Mouse (Mus musculus) megakaryocyte, embryonic 14.5 days (primary cell): ENCODE data around the gene Cdc42bpa.

Source experiments
- FLI1 ChIP-seq: IDR thresholded peaks from 2 replicates; pipeline ENCODE4 v1.6.1; 2012; ENCODE audit warnings: low read length, inconsistent platforms, mixed read lengths
- GATA1 ChIP-seq: IDR thresholded peaks from 3 replicates; pipeline ENCODE4 v1.6.1; 2012; ENCODE audit warnings: mixed read lengths, low read length, inconsistent platforms, borderline replicate concordance

DNA sequence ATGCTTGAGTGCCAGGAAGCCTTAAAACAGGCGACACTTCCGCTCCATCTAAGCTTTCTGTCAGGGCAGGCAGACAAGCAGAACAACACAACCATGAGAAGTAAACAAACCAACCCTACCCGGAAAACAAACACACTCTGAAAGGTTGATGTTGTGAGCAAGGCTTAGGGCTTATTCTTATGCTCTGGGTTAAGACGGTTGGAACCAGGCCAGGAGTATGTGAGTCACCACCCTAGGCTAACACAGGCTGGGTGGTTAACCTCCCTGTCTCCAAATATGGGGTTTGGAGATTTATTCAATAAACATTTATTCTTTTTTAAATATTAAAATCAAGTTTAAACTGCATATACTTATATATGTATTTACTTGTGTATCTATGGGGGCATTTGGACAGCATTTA lies 46.8 kb upstream of the Cdc42bpa start:
- TF ChIP-seq GATA1 (no peak), FLI1 (no peak)
